Mouse (Mus musculus) kidney, postnatal 0 days (tissue): ENCODE data around the gene Cox10. TPM values are rescaled to one million over a fixed set of nuclear protein-coding genes. Genes with fewer than 3 reads are reported as not detected.

Experiments used
- ATAC-seq: fragments of 200-750 bp; cut with Nextera tagmentation; replicated peaks from 2 replicates; pipeline ENCODE4 v1.8.0; 2017; ENCODE audit warnings: low read depth, moderate number of reproducible peaks, moderate TSS enrichment, moderate library complexity; ENCODE audit not compliant: low FRiP score
- DNase-seq: peaks from one replicate; pipeline ENCODE4 v3.0.0-alpha.2; 2016; ENCODE audit warnings: low spot score
- H3K27ac ChIP-seq: fragments of 300-500 bp; sonication (generic); 2 replicates; pipeline ENCODE4 v1.5.1; 2014; ENCODE audit warnings: mild to moderate bottlenecking
- H3K27me3 ChIP-seq: fragments of 300-500 bp; sonication (generic); 2 replicates; pipeline ENCODE4 v1.6.1; 2014; ENCODE audit warnings: low read length, mixed read lengths; ENCODE audit not compliant: insufficient read depth
- H3K36me3 ChIP-seq: fragments of 300-500 bp; sonication (generic); 2 replicates; pipeline ENCODE4 v1.6.1; 2014; ENCODE audit warnings: low read length, mixed read lengths; ENCODE audit not compliant: insufficient read depth
- H3K4me1 ChIP-seq: fragments of 300-500 bp; sonication (generic); replicated peaks from 2 replicates; pipeline ENCODE4 v1.6.1; 2014; ENCODE audit warnings: antibody characterized with exemption, low read length, mixed read lengths; ENCODE audit not compliant: insufficient read depth
- H3K4me2 ChIP-seq: fragments of 300-500 bp; sonication (generic); 2 replicates; pipeline ENCODE4 v1.6.1; 2014; ENCODE audit warnings: mild to moderate bottlenecking, low read length, moderate library complexity, mixed read lengths
- H3K4me3 ChIP-seq: fragments of 300-500 bp; sonication (generic); replicated peaks from 2 replicates; pipeline ENCODE4 v1.5.1; 2014; ENCODE audit warnings: low read depth, low read length
- H3K9ac ChIP-seq: fragments of 300-500 bp; sonication (generic); 2 replicates; pipeline ENCODE4 v1.6.1; 2014; ENCODE audit warnings: low read depth, low read length
- H3K9me3 ChIP-seq: fragments of 300-500 bp; sonication (generic); replicated peaks from 2 replicates; pipeline ENCODE4 v1.6.1; 2016; ENCODE audit warnings: low read length, inconsistent platforms, mixed read lengths
- CTCF ChIP-seq: IDR thresholded peaks from 2 replicates; pipeline ENCODE4 v1.5.1; 2016; ENCODE audit warnings: antibody characterized with exemption, low read depth, mild to moderate bottlenecking, moderate library complexity
- WGBS: fragments of 180-500 bp; shearing (Covaris S2); extraction: QIAGEN DNeasy Blood & Tissue Kit; methylation state at CpG from one replicate; pipeline ENCODE4 v1.1.7; 2014; 5-methylcytosine and 5-hydroxymethylcytosine counted together
- polyA plus RNA-seq: library from polyadenylated mRNA; unstranded; fragments of >200 nt; fragmentation: Nextera tagmentation; extraction: Ambion mirVana; gene quantifications from 2 replicates; pipeline ENCODE4 v1.2.1, GENCODE M21; 2015

Gene Cox10
- polyA plus RNA-seq, 1 experiment from 2014 or later = 26.8 TPM

- peak overlapping the region; percentile 73 for H3K4me2 ChIP-seq
- H3K27me3 ChIP-seq = peaks cover 12% of the 10 kb centered on the region; the same call in 1 of the 2 replicates
- ATAC-seq (peak; percentile 33), DNase-seq (peak; percentile 79)
- under 1% methylated on average over 31 of the region's 31 CpGs for WGBS
- no peaks in the 10 kb centered on the region for H3K36me3 ChIP-seq
- H3K9me3 ChIP-seq = no peaks in the 10 kb centered on the region
- peak overlapping the region; percentile 27; the same call in 1 of the 2 replicates for H3K4me3 ChIP-seq
- no peak overlapping the region for H3K27ac ChIP-seq
- peaks cover 18% of the 10 kb centered on the region; the same call in 1 of the 2 replicates for H3K4me1 ChIP-seq
- TF ChIP-seq CTCF = peak; percentile 94
- 0 out of 2 replicates have a peak overlapping the region, but pooled peaks have one; percentile 13 for H3K9ac ChIP-seq
Measured at GRCm38 (mm10) chr11:63925161-63925582, 154.1 kb downstream of the Cox10 start.

GRCm38 (mm10) chr11:63924286-63924930 lies 154.9 kb downstream of the Cox10 start:
- Histone ChIP-seq H3K9ac (no peak overlapping the region), H3K9me3 (no peaks in the 10 kb centered on the region), H3K4me2 (peak overlapping the region; percentile 73), H3K36me3 (no peaks in the 10 kb centered on the region), H3K4me1 (peaks cover 18% of the 10 kb centered on the region; the same call in 1 of the 2 replicates), H3K27ac (no peak overlapping the region), H3K27me3 (peaks cover 16% of the 10 kb centered on the region; the same call in 1 of the 2 replicates), H3K4me3 (peak overlapping the region; percentile 48; the same call in 1 of the 2 replicates)
- DNase-seq (peak; percentile 21), ATAC-seq (no peak)
- no peak for TF ChIP-seq CTCF
- 8% methylated on average over 26 of the region's 26 CpGs for WGBS

DNA sequence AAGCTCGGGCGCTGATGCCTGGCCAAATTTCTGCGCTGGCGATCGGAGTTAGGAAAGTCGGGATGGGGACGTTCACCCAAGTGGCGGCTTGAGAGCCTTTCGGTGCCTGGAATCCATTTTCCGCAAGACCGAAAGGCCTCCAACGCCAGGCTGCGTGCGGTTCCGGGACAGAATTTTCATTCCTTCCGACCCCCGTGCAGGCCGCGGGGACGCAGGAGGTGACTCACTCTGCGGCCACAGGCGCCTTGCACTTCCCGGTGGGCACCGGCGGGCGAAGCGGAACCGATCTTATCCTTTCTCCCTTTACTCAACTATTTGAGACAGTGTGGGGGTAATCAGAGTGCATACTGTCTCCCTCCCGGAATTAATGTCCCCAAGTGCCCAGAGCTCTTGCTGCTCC lies 155.9 kb downstream of the Cox10 start:
- no peaks in the 10 kb centered on the region for H3K9me3 ChIP-seq
- H3K4me1 ChIP-seq = peaks cover 18% of the 10 kb centered on the region; the same call in 1 of the 2 replicates
- H3K36me3 ChIP-seq = no peaks in the 10 kb centered on the region
- TF ChIP-seq CTCF = no peak
- peak overlapping the region; percentile 48 for H3K4me3 ChIP-seq
- H3K27me3 ChIP-seq = peaks cover 16% of the 10 kb centered on the region; the same call in 1 of the 2 replicates
- WGBS = 2% methylated on average over 29 of the region's 29 CpGs
- H3K27ac ChIP-seq = 0 out of 2 replicates have a peak overlapping the region, but pooled peaks have one; percentile 36
- DNase-seq (no peak), ATAC-seq (no peak)
- H3K4me2 ChIP-seq = peak overlapping the region; percentile 73
- H3K9ac ChIP-seq = peak overlapping the region; percentile 31

DNA sequence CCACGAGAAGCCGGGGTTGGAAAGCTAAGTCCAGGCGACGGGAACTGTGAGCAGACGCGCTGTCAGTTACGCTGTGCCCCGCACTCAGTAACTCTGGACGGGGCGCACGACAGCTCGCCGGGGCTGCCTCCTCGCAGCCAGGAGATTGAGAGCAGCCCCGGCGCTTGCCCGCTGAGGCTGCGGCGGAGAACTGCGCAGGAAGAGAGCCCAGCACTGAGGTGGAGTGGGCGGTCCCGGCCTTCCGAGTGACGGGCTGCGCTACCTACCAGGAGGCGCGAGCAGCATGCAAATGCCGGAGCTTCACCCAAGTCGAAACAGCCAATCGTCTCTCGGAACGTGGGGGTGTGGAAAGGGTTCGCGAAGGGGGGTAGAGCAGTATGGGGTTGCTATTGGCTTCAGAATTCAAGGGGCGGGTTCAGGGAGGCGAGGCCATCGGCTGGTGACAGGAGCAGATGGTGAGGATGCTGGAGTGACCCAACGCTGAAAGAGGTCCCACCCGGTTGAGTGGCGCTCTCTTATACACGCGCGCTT lies 157.1 kb downstream of the Cox10 start, which contains the start of gene Hs3st3b1:
TSS of gene Hs3st3b1 (minus strand) at position 200 of the 531 bp plus-strand sequence.
- peak; percentile 92 for ATAC-seq
- no peak for TF ChIP-seq CTCF
- Histone ChIP-seq H3K9me3 (no peaks in the 10 kb centered on the region), H3K4me1 (peaks cover 18% of the 10 kb centered on the region; the same call in 1 of the 2 replicates), H3K27ac (peak within 1 kb of the TSS; percentile 68), H3K36me3 (no peaks in the 10 kb centered on the region), H3K4me2 (peak within 1 kb of the TSS; percentile 73), H3K9ac (peak within 1 kb of the TSS; percentile 72), H3K27me3 (peaks cover 16% of the 10 kb centered on the region; the same call in 1 of the 2 replicates), H3K4me3 (peak within 1 kb of the TSS; percentile 48)
- peak; percentile 97 for DNase-seq
- under 1% methylated on average over 43 of the region's 43 CpGs for WGBS

DNA sequence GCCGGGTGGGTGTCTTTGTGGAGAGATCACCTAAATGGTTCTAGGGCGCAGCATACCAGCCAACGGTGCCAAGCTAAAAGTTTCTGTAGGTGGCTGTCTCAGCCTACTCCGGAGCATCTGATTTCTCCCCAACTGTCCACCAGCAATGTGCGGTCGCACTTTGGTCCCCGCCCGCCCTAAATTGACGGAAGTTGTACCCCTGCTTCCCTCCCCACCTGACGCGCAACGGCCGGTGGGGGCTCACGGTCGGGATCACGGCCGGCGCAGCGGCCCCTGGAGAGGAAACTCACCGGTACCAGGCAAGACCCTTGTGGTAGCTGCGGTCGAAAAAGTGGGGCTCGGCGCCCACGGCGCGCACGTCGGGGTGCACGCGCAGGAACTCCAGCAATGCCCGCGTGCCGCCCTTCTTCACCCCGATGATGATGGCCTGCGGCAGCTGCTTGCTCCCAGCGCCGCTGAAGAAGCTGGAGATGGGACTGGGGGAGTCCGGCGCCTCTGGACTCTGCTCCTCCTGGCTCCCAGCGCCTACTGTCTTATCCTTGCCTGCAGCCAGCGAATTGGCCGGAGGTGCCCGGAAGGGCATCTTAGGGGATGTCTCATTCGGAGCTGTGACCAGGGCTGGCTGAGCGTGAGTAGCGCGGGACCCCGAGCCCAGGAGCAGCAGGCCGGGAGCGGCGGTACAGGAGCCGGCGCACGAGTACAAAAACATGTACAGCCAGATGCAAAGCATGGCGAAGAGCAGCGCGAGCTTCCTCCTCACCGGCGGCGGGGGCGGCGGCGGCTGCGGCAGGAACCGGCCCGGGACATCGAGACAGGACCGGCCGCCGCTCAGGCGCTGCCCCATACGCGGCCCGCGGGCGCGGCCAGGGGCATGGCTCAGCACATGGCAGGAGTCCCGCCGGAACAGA lies 158.0 kb downstream of the Cox10 start:
- DNase-seq (no peak), ATAC-seq (no peak)
- Histone ChIP-seq H3K4me3 (peak overlapping the region; percentile 48), H3K4me2 (peak overlapping the region; percentile 73), H3K9ac (peak overlapping the region; percentile 72), H3K36me3 (no peaks in the 10 kb centered on the region), H3K27ac (peak overlapping the region; percentile 68), H3K4me1 (peaks cover 18% of the 10 kb centered on the region; the same call in 1 of the 2 replicates), H3K9me3 (no peaks in the 10 kb centered on the region), H3K27me3 (peaks cover 16% of the 10 kb centered on the region; the same call in 1 of the 2 replicates)
- under 1% methylated on average over 75 of the region's 80 CpGs for WGBS
- no peak for TF ChIP-seq CTCF

- peak; percentile 89 for DNase-seq
- H3K9ac ChIP-seq = peak overlapping the region; percentile 72
- ATAC-seq = no peak
- H3K4me2 ChIP-seq = peak overlapping the region; percentile 73
- H3K27ac ChIP-seq = peak overlapping the region; percentile 47; the same call in 1 of the 2 replicates
- H3K9me3 ChIP-seq = no peaks in the 10 kb centered on the region
- H3K4me3 ChIP-seq = peak overlapping the region; percentile 48
- under 1% methylated on average over 31 of the region's 33 CpGs for WGBS
- H3K4me1 ChIP-seq = peaks cover 18% of the 10 kb centered on the region; the same call in 1 of the 2 replicates
- peaks cover 16% of the 10 kb centered on the region; the same call in 1 of the 2 replicates for H3K27me3 ChIP-seq
- TF ChIP-seq CTCF = peak; percentile 82
- no peaks in the 10 kb centered on the region for H3K36me3 ChIP-seq
Measured at GRCm38 (mm10) chr11:63920531-63920930, 158.7 kb downstream of the Cox10 start.
